In genomic region chr12:113004993-113005392, GRCm38 (mm10) we compare ENCODE assay signal across 8 mouse cellular contexts. TPM values are rescaled to one million over a fixed set of nuclear protein-coding genes. Genes with fewer than 3 reads are reported as not detected.
DNase-seq lines count a peak whose midpoint lies in the region; ATAC-seq and TF ChIP-seq lines count a peak whose summit lies in the region.

No protein-coding gene starts in this region.

- H3K4me1 ChIP-seq in liver, adult 2 months (ENCODE audit: control insufficient read depth, insufficient read depth, low read length), result peaks cover 3% of the 10 kb centered on the region; the same call in 1 of the 2 replicates
- peaks cover 12% of the 10 kb centered on the region for H3K4me1 ChIP-seq in liver, embryonic 12.5 days
- H3K4me1 ChIP-seq in hindbrain, embryonic 12.5 days, result peaks cover 4% of the 10 kb centered on the region; the same call in 1 of the 2 replicates

- peak; percentile 65 for DNase-seq in liver, adult 2 months (ENCODE audit: extremely low read depth, low read depth, low spot score)
- DNase-seq in adrenal gland, adult 18-20 months (ENCODE audit: low spot score in 2 of 2), result peak; percentile 56 to 60
- DNase-seq in fibroblast of lung, adult 2 months (ENCODE audit: low read depth), result peak; percentile 38
- peak; percentile 47 to 79 for DNase-seq in layer of hippocampus, adult 18-20 months (ENCODE audit: low spot score in 2 of 2)
- DNase-seq in splenic B cell, adult 2 months (ENCODE audit: low read depth, low spot score), result peak; percentile 81

- no peak for ATAC-seq in liver, embryonic 12.5 days
- ATAC-seq in megakaryocyte, adult 5-6 weeks (ENCODE audit: poor library complexity, severe bottlenecking), result peak; percentile 42
- ATAC-seq in hindbrain, embryonic 12.5 days (ENCODE audit: low FRiP score), result no peak

- H3K27ac ChIP-seq in liver, adult 2 months (replicated peaks; ENCODE audit: insufficient read depth, low read depth, low read length), result no peak overlapping the region
- no peak overlapping the region for H3K27ac ChIP-seq in liver, embryonic 12.5 days
- no peak overlapping the region for H3K27ac ChIP-seq in hindbrain, embryonic 12.5 days

- no peaks in the 10 kb centered on the region for H3K27me3 ChIP-seq in liver, adult 2 months (ENCODE audit: control insufficient read depth, insufficient read depth, low read length)
- H3K27me3 ChIP-seq in liver, embryonic 12.5 days (replicated peaks), result 0 out of 2 replicates have a peak, but pooled peaks cover 17% of the 10 kb centered on the region
- no peaks in the 10 kb centered on the region for H3K27me3 ChIP-seq in splenic B cell, adult 2 months (ENCODE audit: control insufficient read depth, insufficient read depth, low read length, poor library complexity, severe bottlenecking)
- H3K27me3 ChIP-seq in hindbrain, embryonic 12.5 days, result no peaks in the 10 kb centered on the region

- H3K79me2 ChIP-seq in liver, adult 2 months (ENCODE audit: control insufficient read depth, insufficient read depth, low read length), result no peaks in the 10 kb centered on the region

- H3K4me2 ChIP-seq in liver, embryonic 12.5 days, result no peak overlapping the region
- no peak overlapping the region for H3K4me2 ChIP-seq in hindbrain, embryonic 12.5 days (replicated peaks)

- WGBS in liver, adult 2 months, result 24% methylated on average over 4 of the region's 4 CpGs
- 31% methylated on average over 4 of the region's 4 CpGs for WGBS in liver, embryonic 12.5 days (ENCODE audit: insufficient replicate concordance)
- 30% methylated on average over 4 of the region's 4 CpGs for WGBS in hindbrain, embryonic 12.5 days

- TF ChIP-seq POLR2A in liver, adult 2 months (IDR thresholded peaks at IDR 0.05; ENCODE audit: extremely low read depth, insufficient read depth, low read length), result no peak

- no peaks in the 10 kb centered on the region for H3K9me3 ChIP-seq in liver, embryonic 12.5 days (replicated peaks)
- no peaks in the 10 kb centered on the region for H3K9me3 ChIP-seq in hindbrain, embryonic 12.5 days (replicated peaks)

- no peaks in the 10 kb centered on the region for H3K36me3 ChIP-seq in liver, adult 2 months (ENCODE audit: control insufficient read depth, insufficient read depth, low read length)
- H3K36me3 ChIP-seq in liver, embryonic 12.5 days, result no peaks in the 10 kb centered on the region
- H3K36me3 ChIP-seq in splenic B cell, adult 2 months (ENCODE audit: control insufficient read depth, insufficient read depth, low read length, poor library complexity, severe bottlenecking), result no peaks in the 10 kb centered on the region
- H3K36me3 ChIP-seq in hindbrain, embryonic 12.5 days, result no peaks in the 10 kb centered on the region

- no peak overlapping the region for H3K4me3 ChIP-seq in liver, adult 2 months (ENCODE audit: insufficient read depth, low read depth, low read length)
- H3K4me3 ChIP-seq in liver, embryonic 12.5 days, result no peak overlapping the region
- no peak overlapping the region for H3K4me3 ChIP-seq in hindbrain, embryonic 12.5 days

- no peak overlapping the region for H3K9ac ChIP-seq in liver, adult 2 months (ENCODE audit: low read depth, low read length)
- H3K9ac ChIP-seq in liver, embryonic 12.5 days, result no peak overlapping the region
- H3K9ac ChIP-seq in hindbrain, embryonic 12.5 days, result no peak overlapping the region

- peak; percentile 76 for TF ChIP-seq CTCF in liver, adult 2 months (IDR thresholded peaks at IDR 0.05; ENCODE audit: low read depth, low read length)

RNA-seq across cellular contexts. Expression of gene Brf1, which starts 4.5 kb away (rescaled TPM):
- total RNA-seq in liver, adult 2 months (2014; rRNA removed), result 17.1 and 19.6 TPM in 2 replicates
- polyA plus RNA-seq in liver, adult 2 months (2012; rRNA removed), result 26.2 and 31.5 TPM in 2 replicates
- polyA plus RNA-seq in liver, embryonic 12.5 days (2016; fragmentation: Nextera tagmentation; extraction: Ambion mirVana), result 46.2 and 47.1 TPM in 2 replicates
- 10 to 100 TPM; 39.1 to 50.4 TPM for total RNA-seq in adrenal gland, adult 18-20 months (2021)
- 10 to 100 TPM; 48.3 to 55.2 TPM for total RNA-seq in layer of hippocampus, adult 18-20 months (2021)
- total RNA-seq in megakaryocyte, adult 5-6 weeks (2015), result 20.2 and 25.3 TPM in 2 replicates
- 37.0 and 43.6 TPM in 2 replicates for total RNA-seq in megakaryocyte, adult 5-6 weeks (2017)
- polyA plus RNA-seq in hindbrain, embryonic 12.5 days (2016; fragmentation: Nextera tagmentation; extraction: Ambion mirVana), result 72.4 and 75.5 TPM in 2 replicates

RNA-seq across cellular contexts. Expression of gene Pacs2, which starts 9.3 kb away (rescaled TPM):
- total RNA-seq in liver, adult 2 months (2014; rRNA removed), result 5.2 and 7.5 TPM in 2 replicates
- polyA plus RNA-seq in liver, adult 2 months (2012; rRNA removed), result 11.8 and 15.3 TPM in 2 replicates
- polyA plus RNA-seq in liver, embryonic 12.5 days (2016; fragmentation: Nextera tagmentation; extraction: Ambion mirVana), result 8.3 and 9.6 TPM in 2 replicates
- total RNA-seq in adrenal gland, adult 18-20 months (2021), result 10 to 100 TPM; 34.3 to 38.0 TPM
- 10 to 100 TPM; 88.3 to 90.3 TPM for total RNA-seq in layer of hippocampus, adult 18-20 months (2021)
- total RNA-seq in megakaryocyte, adult 5-6 weeks (2015), result 55.1 TPM in 2 replicates
- 36.5 and 37.5 TPM in 2 replicates for total RNA-seq in megakaryocyte, adult 5-6 weeks (2017)
- 29.2 and 29.4 TPM in 2 replicates for polyA plus RNA-seq in hindbrain, embryonic 12.5 days (2016; fragmentation: Nextera tagmentation; extraction: Ambion mirVana)

RNA-seq across cellular contexts. Expression of gene Btbd6, which starts 28.7 kb away (rescaled TPM):
- 5.2 and 7.9 TPM in 2 replicates for total RNA-seq in liver, adult 2 months (2014; rRNA removed)
- polyA plus RNA-seq in liver, adult 2 months (2012; rRNA removed), result 17.8 and 18.9 TPM in 2 replicates
- polyA plus RNA-seq in liver, embryonic 12.5 days (2016; fragmentation: Nextera tagmentation; extraction: Ambion mirVana), result 9.2 and 10.1 TPM in 2 replicates
- 10 to 100 TPM; 14.9 to 15.5 TPM for total RNA-seq in adrenal gland, adult 18-20 months (2021)
- total RNA-seq in layer of hippocampus, adult 18-20 months (2021), result 10 to 100 TPM; 56.3 to 62.2 TPM
- 4.2 and 5.9 TPM in 2 replicates for total RNA-seq in megakaryocyte, adult 5-6 weeks (2015)
- 2.4 and 4.0 TPM in 2 replicates for total RNA-seq in megakaryocyte, adult 5-6 weeks (2017)
- polyA plus RNA-seq in hindbrain, embryonic 12.5 days (2016; fragmentation: Nextera tagmentation; extraction: Ambion mirVana), result 34.5 and 34.8 TPM in 2 replicates
